Mouse (Mus musculus) small intestine, adult 2 months (tissue): ENCODE results near the gene Ttc4.

Experiments
- CTCF ChIP-seq: fragments of 200-500 bp; IDR thresholded peaks from 2 replicates; pipeline ENCODE4 v1.5.1; 2012; ENCODE audit warnings: low read depth, mild to moderate bottlenecking, control low read depth, inconsistent platforms, low read length, moderate library complexity, mixed read lengths; ENCODE audit not compliant: insufficient replicate concordance, insufficient read length; ENCODE audit errors: extremely low read depth
- POLR2A ChIP-seq: fragments of 200-500 bp; IDR thresholded peaks from 2 replicates; pipeline ENCODE4 v1.6.1; 2012; ENCODE audit warnings: low read depth, mild to moderate bottlenecking, control low read depth, inconsistent platforms, low read length, moderate library complexity

GRCm38 (mm10) chr4:106665673-106666072 lies 13.1 kb downstream of the Ttc4 start:
- TF ChIP-seq CTCF (no peak), POLR2A (no peak)
